Mouse (Mus musculus) T-cell, adult 2 months (primary cell): ENCODE results near the gene Gnaz.

Experiments used
- DNase-seq: peaks from one replicate; pipeline ENCODE4 v3.0.0; 2022; ENCODE audit warnings: low spot score

Gnaz gene

DNA sequence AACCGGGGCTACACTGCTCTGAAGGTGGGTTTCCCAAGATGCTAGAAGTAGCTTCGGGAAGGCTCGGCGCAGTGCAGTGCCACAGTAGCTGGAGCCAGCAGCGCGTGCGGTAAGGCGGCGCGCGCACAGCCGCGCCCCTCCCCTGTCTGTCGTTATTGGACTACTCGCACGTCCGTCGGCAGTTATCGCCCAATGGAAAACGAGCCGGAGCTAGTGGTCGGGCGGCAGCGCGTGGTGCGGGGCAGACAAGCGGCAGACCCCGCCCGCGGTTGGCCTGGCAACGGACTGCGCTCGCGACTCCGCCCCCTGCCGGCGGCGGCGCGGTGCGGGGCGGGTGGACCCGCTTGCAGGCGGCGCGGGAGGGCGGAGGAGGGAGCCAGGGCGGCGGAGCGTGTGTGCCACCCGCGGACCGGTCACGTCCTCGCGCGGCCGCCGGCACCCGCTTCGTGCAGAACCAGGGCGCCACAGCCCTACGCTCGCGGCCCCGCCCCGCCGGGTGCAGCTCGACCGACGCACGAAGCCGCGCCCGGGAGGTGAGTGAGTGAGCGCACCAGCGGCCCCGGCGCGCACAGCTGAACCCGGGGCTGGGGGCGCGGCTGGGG, at the start of gene Gnaz:
TSS of gene Gnaz (plus strand) at position 328 of the 602 bp plus-strand sequence.
- peak; percentile 83 for DNase-seq

DNA sequence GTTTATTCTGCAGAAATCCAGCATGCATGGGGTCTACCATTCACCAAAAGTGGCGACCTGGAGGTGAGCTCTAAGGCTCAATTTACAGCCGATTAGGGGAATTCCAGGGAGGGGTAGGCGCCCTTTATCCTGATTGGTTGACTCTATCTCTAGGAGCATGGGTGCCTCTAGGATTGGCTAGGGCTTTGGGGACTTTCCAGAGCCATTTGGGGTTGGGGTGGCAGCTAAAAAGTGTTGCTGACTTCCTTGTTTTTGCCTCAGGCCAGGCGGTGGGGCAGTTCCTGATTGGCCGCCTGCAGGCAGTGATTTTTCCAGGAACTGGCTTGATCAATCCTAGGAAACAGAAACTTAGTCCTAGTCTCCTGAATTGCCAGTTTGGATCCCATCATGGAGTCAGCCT, 47.7 kb upstream of the Gnaz start:
- no peak for DNase-seq

- DNase-seq = peak; percentile 25
Measured at GRCm38 (mm10) chr10:74920853-74921567, 46.0 kb upstream of the Gnaz start.

DNA sequence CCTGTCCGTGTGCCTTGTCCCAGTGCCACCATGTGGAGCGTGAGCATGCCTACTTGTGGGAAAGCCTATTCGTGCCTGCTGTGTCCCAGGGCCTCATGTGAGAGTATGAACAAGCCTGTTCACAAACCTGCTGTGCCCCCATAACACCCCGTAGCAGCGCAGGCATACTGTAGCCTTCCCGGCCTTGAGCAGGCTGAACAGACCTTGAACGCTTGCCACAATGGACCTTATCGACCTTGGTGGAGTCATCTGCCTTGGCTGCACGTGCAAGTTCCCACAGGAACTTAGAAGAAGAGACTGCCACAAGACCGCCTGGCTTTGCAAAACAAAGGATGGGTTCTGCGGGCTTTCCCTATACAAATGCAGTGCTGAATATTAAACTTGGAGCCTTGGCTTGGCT, 45.4 kb upstream of the Gnaz start:
- no peak for DNase-seq

GRCm38 (mm10) chr10:74922763-74923162, 44.2 kb upstream of the Gnaz start:
- no peak for DNase-seq

GRCm38 (mm10) chr10:74924274-74924673, 42.7 kb upstream of the Gnaz start:
- no peak for DNase-seq

DNA sequence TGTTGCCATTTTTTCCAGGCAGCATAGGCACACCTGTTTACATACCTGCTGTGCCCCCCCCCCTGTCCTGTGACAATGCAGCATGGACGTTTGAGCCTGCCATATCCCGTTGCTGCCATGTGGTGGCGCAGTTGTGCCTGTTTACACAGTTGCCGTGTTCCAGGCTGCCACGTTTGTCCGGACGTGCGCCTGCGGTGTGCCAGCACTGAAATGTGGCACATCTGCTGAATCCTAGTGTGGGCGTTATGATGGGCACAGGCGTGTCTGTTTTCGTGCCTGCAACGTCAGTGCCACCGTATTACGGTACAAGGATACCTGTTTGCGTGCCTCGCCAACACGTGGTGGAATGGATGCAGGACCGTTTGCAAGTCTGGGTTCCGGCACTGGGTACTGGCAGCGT, 41.7 kb upstream of the Gnaz start:
- peak; percentile 25 for DNase-seq

GRCm38 (mm10) chr10:74928276-74928675, 38.7 kb upstream of the Gnaz start:
- no peak for DNase-seq

GRCm38 (mm10) chr10:74929578-74929977, 37.4 kb upstream of the Gnaz start:
- DNase-seq = no peak

- DNase-seq = no peak
Measured at GRCm38 (mm10) chr10:74930541-74930940, 36.4 kb upstream of the Gnaz start.

- no peak for DNase-seq
Measured at GRCm38 (mm10) chr10:74931631-74932030, 35.3 kb upstream of the Gnaz start.

GRCm38 (mm10) chr10:74932487-74932886, 34.5 kb upstream of the Gnaz start:
- DNase-seq = no peak

- no peak for DNase-seq
Measured at GRCm38 (mm10) chr10:74933548-74934190, 33.3 kb upstream of the Gnaz start.

DNA sequence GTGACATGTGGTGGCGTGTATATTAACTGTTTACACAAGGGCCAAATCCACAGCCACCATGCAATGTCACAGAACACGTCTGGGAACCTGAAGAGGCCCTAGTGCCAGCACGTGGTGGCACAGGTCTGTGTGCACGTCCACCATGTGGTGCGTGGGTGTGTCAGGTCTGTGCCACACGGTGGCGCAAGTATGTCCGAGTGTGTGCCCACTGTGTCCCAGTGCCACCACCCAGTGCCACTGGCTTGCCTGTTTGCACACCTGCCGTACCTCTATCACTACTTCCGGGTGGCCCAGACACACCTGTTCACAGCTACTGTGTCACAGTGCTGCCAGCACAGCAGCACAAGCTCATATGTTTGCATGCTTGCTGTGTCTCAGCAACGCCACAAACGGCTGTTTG, 32.5 kb upstream of the Gnaz start:
- no peak for DNase-seq

- no peak for DNase-seq
Measured at GRCm38 (mm10) chr10:74935016-74935415, 32.0 kb upstream of the Gnaz start.

GRCm38 (mm10) chr10:74937003-74937790, 29.8 kb upstream of the Gnaz start:
- DNase-seq = no peak

DNA sequence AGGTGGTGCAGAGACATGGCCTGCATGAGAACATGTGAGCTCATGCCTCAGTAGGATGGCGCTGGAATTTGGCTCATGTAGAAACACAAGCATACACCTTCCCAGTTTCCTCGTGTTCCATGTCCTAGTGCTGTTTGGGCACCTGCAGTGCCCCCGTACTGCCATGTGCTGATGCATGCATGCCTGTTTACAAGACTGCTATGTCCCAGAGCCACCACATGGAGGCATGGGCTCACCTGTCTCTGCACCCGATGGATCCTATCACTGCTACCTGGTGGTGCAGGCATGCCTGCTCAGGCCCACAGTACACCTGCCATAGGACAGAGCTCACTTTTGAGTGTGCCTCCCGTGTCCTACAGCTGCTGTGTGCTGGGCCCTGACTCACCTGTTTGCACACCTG, 28.6 kb upstream of the Gnaz start:
- DNase-seq = no peak

- no peak for DNase-seq
Measured at GRCm38 (mm10) chr10:74939300-74939699, 27.7 kb upstream of the Gnaz start.

GRCm38 (mm10) chr10:74940795-74941194, 26.2 kb upstream of the Gnaz start:
- DNase-seq = no peak

GRCm38 (mm10) chr10:74952830-74953443, 14.0 kb upstream of the Gnaz start:
- no peak for DNase-seq

GRCm38 (mm10) chr10:74964380-74964779, 2.6 kb upstream of the Gnaz start:
- no peak for DNase-seq

GRCm38 (mm10) chr10:74967651-74968267, 782 bp downstream of the Gnaz start:
- no peak for DNase-seq
